Mouse (Mus musculus): ENCODE measurements around the gene Pdha2. TPM values are rescaled to one million over a fixed set of nuclear protein-coding genes. Genes with fewer than 3 reads are reported as not detected.

The Pdha2 gene
- total RNA-seq (2014; rRNA removed) = not detected in 2 replicates
- not detected in 2 replicates for polyA plus RNA-seq (2015; fragmentation: Nextera tagmentation; extraction: Ambion mirVana)

DNA sequence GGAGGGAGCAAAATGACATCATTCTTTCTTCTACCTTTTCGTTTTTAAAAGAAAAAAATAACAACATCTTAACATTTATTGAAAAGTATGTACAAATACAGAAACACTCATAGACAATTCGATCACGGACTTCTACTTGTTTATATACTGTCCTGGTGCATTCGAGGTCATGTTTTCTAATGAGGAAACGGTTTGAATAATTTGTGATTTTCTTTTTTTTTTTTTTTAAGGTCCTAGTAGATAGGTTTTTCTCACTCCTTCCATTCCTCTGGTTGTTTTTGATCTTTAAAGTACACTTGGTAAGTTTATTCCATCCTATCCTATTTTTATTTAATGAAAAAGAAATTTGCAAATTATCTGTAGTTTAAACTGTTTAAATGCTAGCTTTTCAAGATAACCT, at the start of gene Pdha2:
TSS of gene Pdha2 (minus strand) at position 101 of the 400 bp plus-strand sequence.
- no peaks in the 10 kb centered on the region for H3K4me1 ChIP-seq (ENCODE audit: insufficient read depth, low read length)
- peaks cover 10% of the 10 kb centered on the region; the same call in 1 of the 2 replicates for H3K9me3 ChIP-seq (ENCODE audit: low read length)
- no peak within 1 kb of the TSS for H3K27ac ChIP-seq
- ATAC-seq = no peak
- no peaks in the 10 kb centered on the region for H3K36me3 ChIP-seq (ENCODE audit: insufficient read depth, low read length)
- DNase-seq (ENCODE audit: low spot score) = no peak
- H3K4me2 ChIP-seq (ENCODE audit: low read depth, low read length) = no peak within 1 kb of the TSS
- no peak for TF ChIP-seq CTCF (IDR thresholded peaks at IDR 0.05; ENCODE audit: low read depth)
- 95% methylated on average over 5 of the region's 5 CpGs for WGBS
- H3K27me3 ChIP-seq (ENCODE audit: insufficient read depth, low read length) = no peaks in the 10 kb centered on the region
- H3K9ac ChIP-seq (replicated peaks; ENCODE audit: low read length) = no peak within 1 kb of the TSS
- no peak within 1 kb of the TSS for H3K4me3 ChIP-seq (ENCODE audit: low read length)

DNA sequence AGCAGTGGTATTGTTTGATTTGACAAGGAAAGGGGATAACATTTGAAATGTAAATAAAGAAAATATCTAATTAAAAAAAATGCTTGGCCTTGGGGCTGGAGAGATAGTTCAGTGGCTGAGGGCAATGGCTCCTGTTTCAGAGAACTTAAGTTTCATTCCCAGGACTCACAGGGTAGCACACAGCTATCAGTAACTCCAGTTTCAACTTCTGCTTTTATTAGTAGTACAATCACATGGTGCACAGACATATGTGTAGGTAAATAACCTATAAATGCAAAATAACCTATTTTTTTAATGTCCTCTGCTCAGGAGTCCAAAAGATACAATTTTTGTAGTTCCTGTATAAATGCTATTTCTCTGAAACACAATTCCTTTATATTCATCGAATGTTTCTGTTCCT, 48.4 kb upstream of the Pdha2 start:
- no peak for TF ChIP-seq CTCF (IDR thresholded peaks at IDR 0.05; ENCODE audit: low read depth)
- DNase-seq (ENCODE audit: low spot score) = no peak
- H3K4me1 ChIP-seq (ENCODE audit: insufficient read depth, low read length) = no peaks in the 10 kb centered on the region
- 95% methylated on average over 1 of the region's 1 CpGs for WGBS
- no peak overlapping the region for H3K4me3 ChIP-seq (ENCODE audit: low read length)
- no peak overlapping the region for H3K4me2 ChIP-seq (ENCODE audit: low read depth, low read length)
- H3K36me3 ChIP-seq (ENCODE audit: insufficient read depth, low read length) = no peaks in the 10 kb centered on the region
- H3K27me3 ChIP-seq (ENCODE audit: insufficient read depth, low read length) = no peaks in the 10 kb centered on the region
- H3K9me3 ChIP-seq (ENCODE audit: low read length) = no peaks in the 10 kb centered on the region
- no peak overlapping the region for H3K9ac ChIP-seq (replicated peaks; ENCODE audit: low read length)
- no peak overlapping the region for H3K27ac ChIP-seq
- no peak for ATAC-seq

DNA sequence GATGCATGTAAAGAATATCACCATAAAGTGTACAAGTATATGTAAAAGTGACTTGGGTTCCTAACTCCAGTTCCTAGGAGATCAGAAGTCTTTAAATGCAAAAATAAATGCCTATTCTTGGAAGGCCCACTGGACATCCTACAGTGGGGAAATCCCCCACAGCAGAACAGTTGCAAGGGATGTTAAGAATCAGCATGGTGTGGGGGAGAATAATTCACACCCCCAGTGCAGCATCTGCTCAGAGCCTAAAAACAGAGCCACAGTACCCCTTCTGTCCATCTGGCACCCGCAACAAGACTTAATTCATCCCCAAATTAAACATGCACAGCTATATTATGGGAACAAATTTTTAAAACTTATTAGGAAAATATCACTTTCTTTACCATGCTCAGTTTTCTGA, 39.3 kb upstream of the Pdha2 start:
- no peak for TF ChIP-seq CTCF (IDR thresholded peaks at IDR 0.05; ENCODE audit: low read depth)
- no peak overlapping the region for H3K4me3 ChIP-seq (ENCODE audit: low read length)
- DNase-seq (ENCODE audit: low spot score) (no peak), ATAC-seq (no peak)
- no peaks in the 10 kb centered on the region for H3K4me1 ChIP-seq (ENCODE audit: insufficient read depth, low read length)
- H3K27me3 ChIP-seq (ENCODE audit: insufficient read depth, low read length) = no peaks in the 10 kb centered on the region
- H3K27ac ChIP-seq = no peak overlapping the region
- H3K9ac ChIP-seq (replicated peaks; ENCODE audit: low read length) = no peak overlapping the region
- WGBS = 79% methylated on average over 1 of the region's 1 CpGs
- no peaks in the 10 kb centered on the region for H3K36me3 ChIP-seq (ENCODE audit: insufficient read depth, low read length)
- H3K4me2 ChIP-seq (ENCODE audit: low read depth, low read length) = no peak overlapping the region
- no peaks in the 10 kb centered on the region for H3K9me3 ChIP-seq (ENCODE audit: low read length)

DNA sequence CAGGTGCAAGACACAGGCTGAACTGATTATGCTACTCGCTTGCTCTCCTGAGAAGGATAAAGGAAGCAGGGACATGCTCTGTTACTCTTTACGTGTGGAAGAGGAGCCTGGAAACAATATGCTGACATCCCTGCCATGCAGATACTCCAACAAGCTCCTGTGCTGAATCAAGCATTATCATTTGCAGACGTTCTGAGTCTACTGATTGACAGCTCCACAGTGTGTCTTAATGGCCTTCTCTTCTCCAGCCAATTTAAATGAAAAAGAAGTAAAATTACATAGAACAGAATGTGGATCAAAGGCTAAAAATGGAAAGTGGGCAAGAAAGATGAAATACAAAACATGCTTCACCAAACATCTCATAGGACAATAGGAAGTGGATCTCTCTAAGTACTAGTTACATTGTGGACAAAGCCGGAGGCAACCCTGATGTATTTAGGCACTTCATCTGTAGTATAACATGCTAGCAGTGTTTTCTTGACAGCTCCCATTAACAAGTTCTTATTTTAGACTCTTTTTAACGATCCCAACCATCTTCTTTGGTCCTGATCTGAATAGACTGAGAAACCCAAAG, 32.7 kb upstream of the Pdha2 start:
- no peak for DNase-seq (ENCODE audit: low spot score)
- no peaks in the 10 kb centered on the region for H3K27me3 ChIP-seq (ENCODE audit: insufficient read depth, low read length)
- WGBS = 43% methylated on average over 5 of the region's 5 CpGs
- no peak overlapping the region for H3K27ac ChIP-seq
- H3K4me1 ChIP-seq (ENCODE audit: insufficient read depth, low read length) = no peaks in the 10 kb centered on the region
- no peak for ATAC-seq
- no peak overlapping the region for H3K4me2 ChIP-seq (ENCODE audit: low read depth, low read length)
- H3K4me3 ChIP-seq (ENCODE audit: low read length) = no peak overlapping the region
- H3K36me3 ChIP-seq (ENCODE audit: insufficient read depth, low read length) = no peaks in the 10 kb centered on the region
- TF ChIP-seq CTCF (IDR thresholded peaks at IDR 0.05; ENCODE audit: low read depth) = no peak
- H3K9ac ChIP-seq (replicated peaks; ENCODE audit: low read length) = no peak overlapping the region
- H3K9me3 ChIP-seq (ENCODE audit: low read length) = no peaks in the 10 kb centered on the region

DNA sequence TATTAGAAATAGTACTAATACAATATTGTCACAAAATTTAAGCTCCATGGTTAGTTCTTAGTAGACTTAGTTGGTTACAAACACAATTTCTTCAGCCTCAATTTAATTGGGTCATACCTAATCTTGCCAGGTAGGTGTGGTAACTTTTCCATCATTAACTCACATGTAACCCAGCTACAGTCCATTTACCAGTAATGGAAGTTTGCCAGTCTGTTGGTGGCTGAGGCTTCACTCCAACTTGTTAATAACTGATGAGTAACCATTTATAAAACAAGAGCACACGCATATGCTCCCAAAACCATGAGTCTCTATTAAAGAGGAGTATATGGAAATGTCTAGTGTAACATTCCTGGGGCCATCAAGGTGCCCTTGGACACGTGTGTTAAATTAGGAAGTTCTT, 25.9 kb upstream of the Pdha2 start:
- Histone ChIP-seq H3K4me3 (ENCODE audit: low read length) (no peak overlapping the region), H3K36me3 (ENCODE audit: insufficient read depth, low read length) (no peaks in the 10 kb centered on the region), H3K4me2 (ENCODE audit: low read depth, low read length) (no peak overlapping the region), H3K4me1 (ENCODE audit: insufficient read depth, low read length) (no peaks in the 10 kb centered on the region), H3K27me3 (ENCODE audit: insufficient read depth, low read length) (no peaks in the 10 kb centered on the region), H3K9me3 (ENCODE audit: low read length) (no peaks in the 10 kb centered on the region), H3K27ac (no peak overlapping the region), H3K9ac (replicated peaks; ENCODE audit: low read length) (no peak overlapping the region)
- no peak for DNase-seq (ENCODE audit: low spot score)
- no peak for ATAC-seq
- WGBS = 81% methylated on average over 2 of the region's 2 CpGs
- no peak for TF ChIP-seq CTCF (IDR thresholded peaks at IDR 0.05; ENCODE audit: low read depth)

DNA sequence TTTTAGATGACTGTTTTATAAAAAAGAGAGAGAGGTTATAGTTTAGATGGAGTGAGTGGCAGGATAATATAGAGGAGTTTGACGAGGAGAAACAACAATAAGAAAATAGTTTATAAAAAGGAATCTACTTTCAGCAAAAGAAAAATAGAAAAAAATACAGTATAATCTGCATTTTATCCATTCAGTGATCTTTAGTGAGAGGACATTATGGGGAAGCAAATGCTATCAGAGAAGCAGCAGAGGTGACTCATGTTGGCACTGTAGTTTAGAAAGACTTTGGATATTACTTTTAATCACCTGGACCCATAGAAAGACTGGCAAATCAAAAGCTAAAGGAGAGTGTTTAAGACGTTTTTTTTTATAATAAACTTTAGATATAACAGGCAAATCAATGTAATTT, 17.0 kb upstream of the Pdha2 start:
- Histone ChIP-seq H3K27ac (no peak overlapping the region), H3K9me3 (ENCODE audit: low read length) (no peaks in the 10 kb centered on the region), H3K4me3 (ENCODE audit: low read length) (no peak overlapping the region), H3K4me1 (ENCODE audit: insufficient read depth, low read length) (no peaks in the 10 kb centered on the region), H3K36me3 (ENCODE audit: insufficient read depth, low read length) (no peaks in the 10 kb centered on the region), H3K4me2 (ENCODE audit: low read depth, low read length) (no peak overlapping the region), H3K9ac (replicated peaks; ENCODE audit: low read length) (no peak overlapping the region), H3K27me3 (ENCODE audit: insufficient read depth, low read length) (no peaks in the 10 kb centered on the region)
- ATAC-seq (no peak), DNase-seq (ENCODE audit: low spot score) (no peak)
- TF ChIP-seq CTCF (IDR thresholded peaks at IDR 0.05; ENCODE audit: low read depth) = no peak
- WGBS = 60% methylated on average over 2 of the region's 2 CpGs

DNA sequence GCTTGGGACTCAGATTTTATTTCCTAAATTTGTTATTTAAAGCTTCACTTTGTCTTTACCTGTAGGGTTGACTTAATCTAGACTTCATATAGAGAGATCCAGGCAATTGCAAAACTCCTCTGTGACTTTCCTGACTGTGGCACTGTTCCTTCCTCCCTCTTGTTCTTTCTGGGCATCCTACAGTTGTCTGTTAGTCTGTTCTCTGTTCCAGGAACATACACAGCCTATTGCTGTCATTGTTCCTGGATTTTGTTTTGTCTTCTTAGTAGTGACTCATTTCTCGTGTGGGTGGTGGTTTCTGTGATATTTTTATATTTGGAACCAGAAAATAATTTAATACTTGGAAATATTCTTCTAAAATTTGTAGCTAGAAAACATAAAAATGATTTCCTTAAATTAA, 10.2 kb upstream of the Pdha2 start:
- H3K4me3 ChIP-seq (ENCODE audit: low read length) = no peak overlapping the region
- no peaks in the 10 kb centered on the region for H3K27me3 ChIP-seq (ENCODE audit: insufficient read depth, low read length)
- no peaks in the 10 kb centered on the region for H3K36me3 ChIP-seq (ENCODE audit: insufficient read depth, low read length)
- WGBS = 64% methylated on average over 1 of the region's 1 CpGs
- H3K27ac ChIP-seq = no peak overlapping the region
- no peak overlapping the region for H3K4me2 ChIP-seq (ENCODE audit: low read depth, low read length)
- no peak for TF ChIP-seq CTCF (IDR thresholded peaks at IDR 0.05; ENCODE audit: low read depth)
- DNase-seq (ENCODE audit: low spot score) (no peak), ATAC-seq (no peak)
- H3K9me3 ChIP-seq (ENCODE audit: low read length) = no peaks in the 10 kb centered on the region
- no peaks in the 10 kb centered on the region for H3K4me1 ChIP-seq (ENCODE audit: insufficient read depth, low read length)
- no peak overlapping the region for H3K9ac ChIP-seq (replicated peaks; ENCODE audit: low read length)

Measured in hindbrain, postnatal 0 days (tissue).